Mouse (Mus musculus) limb, embryonic 10.5 days (tissue): ENCODE measurements around the gene Ube2b. TPM values are rescaled to one million over a fixed set of nuclear protein-coding genes. Genes with fewer than 3 reads are reported as not detected.
A peak's percentile ranks its signal among the peaks of the same experiment; 100 is the strongest.

Experiments
- DNase-seq: peaks from one replicate; pipeline ENCODE4 v3.0.0-alpha.2; 2017; ENCODE audit warnings: low spot score
- H3K27ac ChIP-seq: fragments of 300-500 bp; sonication (generic); 2 replicates; pipeline ENCODE4 v1.5.1; 2016; ENCODE audit warnings: mild to moderate bottlenecking
- H3K27me3 ChIP-seq: fragments of 300-500 bp; sonication (generic); 2 replicates; pipeline ENCODE4 v1.6.1; 2016; ENCODE audit warnings: low read depth, mild to moderate bottlenecking; ENCODE audit not compliant: poor library complexity, severe bottlenecking
- H3K36me3 ChIP-seq: fragments of 300-500 bp; sonication (generic); 2 replicates; pipeline ENCODE4 v1.6.1; 2016; ENCODE audit warnings: mild to moderate bottlenecking, moderate library complexity
- H3K4me1 ChIP-seq: fragments of 300-500 bp; sonication (generic); 2 replicates; pipeline ENCODE4 v1.6.1; 2016
- H3K4me3 ChIP-seq: fragments of 300-500 bp; sonication (generic); 2 replicates; pipeline ENCODE4 v1.5.1; 2016; ENCODE audit warnings: mild to moderate bottlenecking, moderate library complexity
- H3K9me3 ChIP-seq: fragments of 300-500 bp; sonication (generic); replicated peaks from 2 replicates; pipeline ENCODE4 v1.6.1; 2016; ENCODE audit warnings: mild to moderate bottlenecking
- WGBS: fragments of 180-500 bp; shearing (Covaris S2); methylation state at CpG from one replicate; pipeline ENCODE4 v1.1.7; 2016; 5-methylcytosine and 5-hydroxymethylcytosine counted together
- polyA plus RNA-seq: library from polyadenylated mRNA; unstranded; fragments of >200 nt; fragmentation: Nextera tagmentation; extraction: Ambion mirVana; gene quantifications from 2 replicates; pipeline ENCODE4 v1.2.1, GENCODE M21; 2016

Ube2b gene
- polyA plus RNA-seq, 1 experiment from 2014 or later = 227 TPM

- no peak for DNase-seq
- WGBS = 21% methylated on average over 4 of the region's 4 CpGs
- peaks cover 38% of the 10 kb centered on the region for H3K4me1 ChIP-seq
These were observed 2.9 kb upstream of the Ube2b start for GRCm38 (mm10) chr11:52003505-52003771.

GRCm38 (mm10) chr11:52002842-52003504, 2.4 kb upstream of the Ube2b start:
- 80% methylated on average over 13 of the region's 13 CpGs for WGBS
- no peak for DNase-seq
- Histone ChIP-seq H3K27me3 (no peaks in the 10 kb centered on the region), H3K27ac (peak overlapping the region; percentile 91), H3K36me3 (peaks cover 2% of the 10 kb centered on the region), H3K9me3 (no peaks in the 10 kb centered on the region), H3K4me3 (peak overlapping the region; percentile 73), H3K4me1 (peaks cover 43% of the 10 kb centered on the region)

More at GRCm38 (mm10) chr11:52003505-52003771, 2.9 kb upstream of the Ube2b start:
- H3K27me3 ChIP-seq = no peaks in the 10 kb centered on the region
- H3K36me3 ChIP-seq = no peaks in the 10 kb centered on the region
- no peaks in the 10 kb centered on the region for H3K9me3 ChIP-seq
- H3K27ac ChIP-seq = peak overlapping the region; percentile 91
- H3K4me3 ChIP-seq = peak overlapping the region; percentile 73

- Histone ChIP-seq H3K27ac (peak overlapping the region; percentile 99; the same call in 1 of the 2 replicates), H3K36me3 (peaks cover 13% of the 10 kb centered on the region), H3K27me3 (no peaks in the 10 kb centered on the region), H3K9me3 (no peaks in the 10 kb centered on the region), H3K4me1 (peaks cover 46% of the 10 kb centered on the region), H3K4me3 (peak overlapping the region; percentile 79; the same call in 1 of the 2 replicates)
- 95% methylated on average over 8 of the region's 8 CpGs for whole genome bisulfite sequencing
- no peak for DNase-seq
These were observed 1.3 kb upstream of the Ube2b start for GRCm38 (mm10) chr11:52001861-52002260.

GRCm38 (mm10) chr11:52001341-52001740, 779 bp upstream of the Ube2b start:
- Histone ChIP-seq H3K36me3 (peaks cover 18% of the 10 kb centered on the region), H3K4me3 (peak overlapping the region; percentile 79), H3K27me3 (no peaks in the 10 kb centered on the region), H3K27ac (peak overlapping the region; percentile 99), H3K9me3 (no peaks in the 10 kb centered on the region), H3K4me1 (peaks cover 46% of the 10 kb centered on the region)
- no peak for DNase-seq
- 79% methylated on average over 10 of the region's 10 CpGs for WGBS

- DNase-seq = peak; percentile 85
- Histone ChIP-seq H3K36me3 (peaks cover 34% of the 10 kb centered on the region), H3K27ac (peak overlapping the region; percentile 99), H3K9me3 (no peaks in the 10 kb centered on the region), H3K27me3 (no peaks in the 10 kb centered on the region), H3K4me3 (peak overlapping the region; percentile 79), H3K4me1 (peaks cover 34% of the 10 kb centered on the region)
- 0% methylated on average over 29 of the region's 29 CpGs for WGBS
These were observed 812 bp downstream of the Ube2b start for GRCm38 (mm10) chr11:51999611-52000289.

GRCm38 (mm10) chr11:51971644-51972043, 28.9 kb downstream of the Ube2b start:
- H3K9me3 ChIP-seq = no peaks in the 10 kb centered on the region
- 94% methylated on average over 6 of the region's 6 CpGs for WGBS
- no peaks in the 10 kb centered on the region for H3K27me3 ChIP-seq
- DNase-seq = no peak
- H3K36me3 ChIP-seq = peaks cover 70% of the 10 kb centered on the region
- H3K27ac ChIP-seq = no peak overlapping the region
- H3K4me3 ChIP-seq = no peak overlapping the region
- H3K4me1 ChIP-seq = peaks cover 8% of the 10 kb centered on the region

- peaks cover 8% of the 10 kb centered on the region for H3K4me1 ChIP-seq
- no peak for DNase-seq
- H3K36me3 ChIP-seq = peaks cover 52% of the 10 kb centered on the region
- no peak overlapping the region for H3K4me3 ChIP-seq
- no peaks in the 10 kb centered on the region for H3K27me3 ChIP-seq
- WGBS = 91% methylated on average over 2 of the region's 2 CpGs
- H3K9me3 ChIP-seq = no peaks in the 10 kb centered on the region
- no peak overlapping the region for H3K27ac ChIP-seq
These were observed 31.1 kb downstream of the Ube2b start for GRCm38 (mm10) chr11:51969511-51969910.

- H3K27me3 ChIP-seq = no peaks in the 10 kb centered on the region
- H3K4me3 ChIP-seq = no peak overlapping the region
- H3K27ac ChIP-seq = no peak overlapping the region
- peaks cover 8% of the 10 kb centered on the region for H3K4me1 ChIP-seq
- WGBS = 94% methylated on average over 9 of the region's 9 CpGs
- peaks cover 45% of the 10 kb centered on the region for H3K36me3 ChIP-seq
- H3K9me3 ChIP-seq = no peaks in the 10 kb centered on the region
- DNase-seq = no peak
These were observed 31.7 kb downstream of the Ube2b start for GRCm38 (mm10) chr11:51968896-51969295.

GRCm38 (mm10) chr11:51967443-51968401, 32.8 kb downstream of the Ube2b start, which contains the start of gene Cdkn2aipnl:
TSS of gene Cdkn2aipnl (plus strand) at chr11:51967661.
- H3K36me3 ChIP-seq = peaks cover 34% of the 10 kb centered on the region
- H3K9me3 ChIP-seq = no peaks in the 10 kb centered on the region
- H3K4me3 ChIP-seq = peak within 1 kb of the TSS; percentile 80
- peaks cover 8% of the 10 kb centered on the region for H3K4me1 ChIP-seq
- H3K27me3 ChIP-seq = no peaks in the 10 kb centered on the region
- 3% methylated on average over 63 of the region's 63 CpGs for WGBS
- peak; percentile 98 for DNase-seq
- peak within 1 kb of the TSS; percentile 90 for H3K27ac ChIP-seq

GRCm38 (mm10) chr11:51966651-51967050, 33.9 kb downstream of the Ube2b start:
- Histone ChIP-seq H3K9me3 (no peaks in the 10 kb centered on the region), H3K27ac (no peak overlapping the region), H3K4me3 (no peak overlapping the region), H3K27me3 (no peaks in the 10 kb centered on the region), H3K36me3 (peaks cover 24% of the 10 kb centered on the region), H3K4me1 (peaks cover 8% of the 10 kb centered on the region)
- 84% methylated on average over 5 of the region's 5 CpGs for WGBS
- no peak for DNase-seq

GRCm38 (mm10) chr11:51962277-51962676, 38.3 kb downstream of the Ube2b start:
- no peak overlapping the region for H3K4me3 ChIP-seq
- no peak overlapping the region for H3K27ac ChIP-seq
- WGBS = 92% methylated on average over 7 of the region's 7 CpGs
- no peaks in the 10 kb centered on the region for H3K4me1 ChIP-seq
- H3K36me3 ChIP-seq = no peaks in the 10 kb centered on the region
- H3K9me3 ChIP-seq = no peaks in the 10 kb centered on the region
- H3K27me3 ChIP-seq = no peaks in the 10 kb centered on the region
- DNase-seq = no peak

GRCm38 (mm10) chr11:51961761-51962160, 38.8 kb downstream of the Ube2b start:
- Histone ChIP-seq H3K27me3 (no peaks in the 10 kb centered on the region), H3K4me3 (no peak overlapping the region), H3K4me1 (no peaks in the 10 kb centered on the region), H3K9me3 (no peaks in the 10 kb centered on the region), H3K27ac (no peak overlapping the region), H3K36me3 (no peaks in the 10 kb centered on the region)
- DNase-seq = no peak
- WGBS = 93% methylated on average over 8 of the region's 8 CpGs
